Mouse (Mus musculus) kidney, adult 2 months (tissue): ENCODE measurements around the gene Il12rb1. TPM values are rescaled to one million over a fixed set of nuclear protein-coding genes. Genes with fewer than 3 reads are reported as not detected.

ENCODE experiments used
- DNase-seq: peaks from one replicate; pipeline ENCODE4 v3.0.0; 2021
- H3K27ac ChIP-seq: fragments of 200-500 bp; 2 replicates; pipeline ENCODE4 v1.5.1; 2012; ENCODE audit warnings: low read depth, low read length, control low read depth, inconsistent platforms; ENCODE audit not compliant: insufficient read depth
- H3K27me3 ChIP-seq: fragments of 200-500 bp; replicated peaks from 2 replicates; pipeline ENCODE4 v1.6.1; 2012; ENCODE audit warnings: mild to moderate bottlenecking, moderate library complexity, low read length, inconsistent platforms; ENCODE audit not compliant: control insufficient read depth, insufficient read depth
- H3K36me3 ChIP-seq: fragments of 200-500 bp; 2 replicates; pipeline ENCODE4 v1.6.1; 2012; ENCODE audit warnings: mild to moderate bottlenecking, moderate library complexity, low read length, inconsistent platforms; ENCODE audit not compliant: control insufficient read depth, insufficient read depth
- H3K4me1 ChIP-seq: fragments of 200-500 bp; 2 replicates; pipeline ENCODE4 v1.6.1; 2011; ENCODE audit warnings: low read length; ENCODE audit not compliant: control insufficient read depth, insufficient read depth
- H3K4me3 ChIP-seq: fragments of 200-500 bp; 2 replicates; pipeline ENCODE4 v1.5.1; 2011; ENCODE audit warnings: mild to moderate bottlenecking, low read depth, low read length, control low read depth; ENCODE audit not compliant: insufficient read depth
- CTCF ChIP-seq: fragments of 200-500 bp; conservative IDR thresholded peaks from 2 replicates; pipeline ENCODE4 v1.5.1; 2011; ENCODE audit warnings: low read depth, mild to moderate bottlenecking, control low read depth, low read length, moderate library complexity, mixed read lengths; ENCODE audit not compliant: insufficient read depth, insufficient read length
- POLR2A ChIP-seq: fragments of 200-500 bp; IDR thresholded peaks from one replicate; pipeline ENCODE4 v1.6.1; 2011; ENCODE audit warnings: low read depth, low read length, control low read depth
- WGBS: fragments of 180-500 bp; shearing (Covaris S2); methylation state at CpG from one replicate; pipeline ENCODE4 v1.1.7; 2018; 5-methylcytosine and 5-hydroxymethylcytosine counted together
- polyA plus RNA-seq: library from polyadenylated mRNA; depleted of rRNA; stranded (reverse); fragments of >200 nt; gene quantifications from 2 replicates; pipeline ENCODE4 v1.2.3, GENCODE M21; 2012

Gene Il12rb1
- polyA plus RNA-seq, 1 experiment = 0.42 TPM

DNA sequence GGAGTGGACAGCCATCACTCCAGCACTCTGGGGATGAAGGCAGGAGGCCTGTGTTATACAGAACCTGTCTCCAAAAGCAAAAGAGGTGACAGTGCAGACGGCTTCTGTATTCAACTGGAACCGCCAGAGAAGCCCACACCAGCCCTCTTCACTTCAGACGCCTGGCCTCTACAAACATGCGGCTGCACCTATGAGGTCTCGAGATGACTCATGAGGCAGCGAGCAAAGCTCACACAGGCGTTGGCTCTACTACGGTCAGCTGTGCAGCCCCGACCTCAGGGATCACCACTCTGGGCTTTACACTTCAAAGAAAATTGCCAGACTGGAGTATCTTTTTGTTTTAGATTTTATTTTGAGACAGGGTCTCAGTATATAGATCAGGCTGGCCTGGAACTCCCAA is 35.4 kb upstream of the Il12rb1 start:
- Histone ChIP-seq H3K4me3 (no peak overlapping the region), H3K36me3 (peaks cover 1% of the 10 kb centered on the region; the same call in 1 of the 2 replicates), H3K4me1 (peaks cover 17% of the 10 kb centered on the region; the same call in 1 of the 2 replicates), H3K27ac (no peak overlapping the region), H3K27me3 (no peaks in the 10 kb centered on the region)
- TF ChIP-seq POLR2A (no peak), CTCF (no peak)
- no peak for DNase-seq
- WGBS = 80% methylated on average over 9 of the region's 9 CpGs

DNA sequence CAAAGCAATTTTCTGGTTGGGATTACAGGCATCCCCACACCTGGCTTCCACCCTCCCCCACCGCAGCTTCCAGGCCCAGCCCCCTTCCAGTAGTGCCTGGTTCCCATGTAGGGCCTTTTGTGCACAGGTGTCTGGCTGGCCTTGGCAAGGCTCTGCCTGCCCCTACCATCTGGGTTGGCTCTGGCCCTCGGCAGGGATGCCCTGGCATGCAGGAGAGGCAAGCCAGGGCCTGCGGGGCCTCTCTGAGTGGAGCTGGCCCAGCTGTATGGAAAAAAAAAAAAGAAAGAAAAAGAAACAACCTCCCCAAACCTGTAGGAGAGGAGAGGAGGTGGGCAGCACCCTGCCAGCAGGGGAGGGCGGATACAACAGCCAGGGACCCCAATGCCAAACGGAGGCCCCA is 34.8 kb upstream of the Il12rb1 start:
- no peak for DNase-seq
- H3K4me3 ChIP-seq = no peak overlapping the region
- H3K36me3 ChIP-seq = peaks cover 1% of the 10 kb centered on the region; the same call in 1 of the 2 replicates
- no peaks in the 10 kb centered on the region for H3K27me3 ChIP-seq
- H3K27ac ChIP-seq = no peak overlapping the region
- peaks cover 20% of the 10 kb centered on the region; the same call in 1 of the 2 replicates for H3K4me1 ChIP-seq
- WGBS = 77% methylated on average over 5 of the region's 5 CpGs
- no peak for TF ChIP-seq POLR2A
- TF ChIP-seq CTCF = no peak

DNA sequence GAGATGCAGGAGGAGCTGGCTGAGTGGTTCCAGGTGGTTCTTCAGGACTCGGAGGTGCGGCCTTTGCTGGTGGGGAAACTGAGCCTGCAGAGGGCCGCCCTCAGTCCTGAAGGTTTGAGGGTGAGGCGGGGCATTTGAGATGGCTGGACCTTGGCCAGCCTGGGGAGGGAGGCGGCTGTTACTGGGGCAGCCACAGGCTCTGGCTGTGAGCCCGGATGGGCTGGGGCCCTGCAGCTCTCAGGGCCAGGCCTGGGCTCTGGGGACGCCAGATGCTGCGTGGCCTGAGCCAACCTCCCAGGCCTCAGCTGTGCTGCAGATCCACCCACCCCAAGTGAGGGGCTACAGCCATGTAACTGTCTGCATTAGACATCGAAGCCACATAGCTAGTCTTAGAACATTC is 34.4 kb upstream of the Il12rb1 start:
- Histone ChIP-seq H3K4me1 (peaks cover 20% of the 10 kb centered on the region; the same call in 1 of the 2 replicates), H3K36me3 (peaks cover 1% of the 10 kb centered on the region; the same call in 1 of the 2 replicates), H3K4me3 (no peak overlapping the region), H3K27me3 (no peaks in the 10 kb centered on the region), H3K27ac (no peak overlapping the region)
- peak; percentile 92 for DNase-seq
- TF ChIP-seq CTCF (no peak), POLR2A (no peak)
- 29% methylated on average over 9 of the region's 9 CpGs for WGBS

DNA sequence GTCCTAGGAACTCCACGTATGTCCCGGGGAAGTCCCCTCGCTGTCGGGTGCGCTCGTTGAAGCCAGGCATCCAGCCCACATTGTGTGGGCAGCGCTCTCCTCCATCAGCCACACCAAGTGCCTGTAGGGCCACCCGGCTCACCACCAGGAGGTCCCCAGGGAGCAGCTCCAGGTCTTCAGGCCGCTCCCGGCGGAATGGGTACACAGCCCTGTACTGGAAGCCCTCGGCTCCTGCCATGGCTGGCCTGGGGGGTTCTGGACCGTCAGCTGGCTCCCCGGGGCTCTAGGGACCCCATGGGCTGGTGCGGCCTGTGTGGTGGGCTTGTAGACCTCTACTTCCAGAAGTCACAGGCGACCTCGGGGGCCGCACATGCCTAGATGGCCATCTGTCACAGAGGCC is 33.5 kb upstream of the Il12rb1 start:
- no peak for DNase-seq
- Histone ChIP-seq H3K36me3 (peaks cover 3% of the 10 kb centered on the region; the same call in 1 of the 2 replicates), H3K27me3 (no peaks in the 10 kb centered on the region), H3K27ac (no peak overlapping the region), H3K4me3 (no peak overlapping the region), H3K4me1 (peaks cover 20% of the 10 kb centered on the region; the same call in 1 of the 2 replicates)
- TF ChIP-seq POLR2A (no peak), CTCF (no peak)
- 90% methylated on average over 18 of the region's 18 CpGs for WGBS

DNA sequence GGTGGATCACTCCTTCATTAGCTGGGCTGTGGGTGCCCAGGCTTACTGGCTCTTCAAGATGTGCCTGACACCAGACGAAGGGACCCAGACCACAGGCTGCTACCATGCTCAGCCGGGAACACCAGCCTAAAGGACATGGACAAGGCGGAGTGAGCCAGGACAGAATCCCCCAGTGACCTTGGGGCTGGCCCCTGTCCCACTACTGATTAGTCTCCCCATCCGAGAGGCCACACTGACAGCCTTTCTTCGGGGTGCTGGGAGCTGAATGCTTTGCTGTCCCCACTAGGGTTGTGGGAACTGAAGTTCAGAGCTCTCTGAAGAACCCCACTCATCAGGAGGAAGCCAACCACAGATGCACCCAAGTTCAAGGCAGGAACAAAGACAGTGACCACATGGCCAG is 33.0 kb upstream of the Il12rb1 start:
- no peak for DNase-seq
- H3K36me3 ChIP-seq = peaks cover 3% of the 10 kb centered on the region; the same call in 1 of the 2 replicates
- H3K4me1 ChIP-seq = peaks cover 20% of the 10 kb centered on the region; the same call in 1 of the 2 replicates
- no peaks in the 10 kb centered on the region for H3K27me3 ChIP-seq
- 94% methylated on average over 5 of the region's 5 CpGs for WGBS
- no peak overlapping the region for H3K4me3 ChIP-seq
- no peak for TF ChIP-seq CTCF
- TF ChIP-seq POLR2A = no peak
- no peak overlapping the region for H3K27ac ChIP-seq

DNA sequence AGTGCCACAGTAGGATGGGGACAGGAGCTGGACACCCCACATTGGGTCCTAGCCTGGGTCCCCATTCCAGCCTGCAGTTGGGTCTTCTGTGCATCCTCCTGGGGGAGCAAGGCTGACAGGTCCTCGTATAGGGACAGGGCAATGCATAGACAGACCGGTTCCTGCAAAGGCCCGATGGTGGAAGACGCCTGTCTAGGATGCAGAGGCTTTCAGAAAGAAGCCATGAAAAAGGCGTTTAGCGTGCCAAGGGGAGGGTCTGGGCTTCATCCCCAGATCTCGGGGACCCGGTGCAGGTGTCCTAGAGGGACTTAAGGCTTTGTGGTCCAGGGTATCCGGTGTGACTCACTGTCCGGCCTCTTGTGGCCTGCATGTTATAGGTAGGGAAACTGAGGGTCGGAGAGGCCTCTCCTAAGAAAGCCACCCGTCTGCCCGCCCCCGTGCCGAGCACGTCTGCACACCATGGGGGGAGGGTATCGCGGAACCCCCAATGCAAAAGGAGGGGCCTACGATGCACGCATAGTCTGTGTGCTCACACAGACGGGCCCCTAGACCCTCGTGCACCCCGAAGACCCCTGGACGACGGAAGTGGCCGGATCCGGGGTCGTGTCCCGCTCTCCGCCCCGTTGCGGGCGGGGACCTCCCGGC is 32.3 kb upstream of the Il12rb1 start:
- no peak for TF ChIP-seq POLR2A
- TF ChIP-seq CTCF = no peak
- Histone ChIP-seq H3K27ac (peak overlapping the region; percentile 53), H3K4me1 (peaks cover 20% of the 10 kb centered on the region; the same call in 1 of the 2 replicates), H3K27me3 (no peaks in the 10 kb centered on the region), H3K4me3 (peak overlapping the region; percentile 85), H3K36me3 (peaks cover 3% of the 10 kb centered on the region; the same call in 1 of the 2 replicates)
- 2% methylated on average over 34 of the region's 34 CpGs for WGBS
- DNase-seq = peak; percentile 25
